Mouse (Mus musculus) embryonic facial prominence, embryonic 11.5 days (tissue): Measurements from ENCODE around the gene Thada. TPM values are rescaled to one million over a fixed set of nuclear protein-coding genes. Genes with fewer than 3 reads are reported as not detected.

ENCODE experiments used
- ATAC-seq: fragments of 200-750 bp; cut with Nextera tagmentation; replicated peaks from 2 replicates; pipeline ENCODE4 v1.8.0; 2017; ENCODE audit warnings: low read depth; ENCODE audit not compliant: insufficient number of reproducible peaks, low FRiP score, low TSS enrichment
- DNase-seq: peaks from one replicate; pipeline ENCODE4 v3.0.0-alpha.2; 2015; ENCODE audit warnings: low spot score
- H3K27ac ChIP-seq: fragments of 300-500 bp; sonication (generic); replicated peaks from 2 replicates; pipeline ENCODE4 v1.5.1; 2014; ENCODE audit warnings: mild to moderate bottlenecking, low read depth, low read length, control low read depth
- H3K27me3 ChIP-seq: fragments of 300-500 bp; sonication (generic); 2 replicates; pipeline ENCODE4 v1.6.1; 2014; ENCODE audit warnings: mild to moderate bottlenecking, low read length, moderate library complexity, mixed read lengths; ENCODE audit not compliant: control insufficient read depth, insufficient read depth
- H3K36me3 ChIP-seq: fragments of 300-500 bp; sonication (generic); replicated peaks from 2 replicates; pipeline ENCODE4 v1.6.1; 2014; ENCODE audit warnings: low read depth, mild to moderate bottlenecking, low read length, moderate library complexity, mixed read lengths; ENCODE audit not compliant: control insufficient read depth, insufficient read depth
- H3K4me1 ChIP-seq: fragments of 300-500 bp; sonication (generic); 2 replicates; pipeline ENCODE4 v1.6.1; 2014; ENCODE audit warnings: low read length, mixed read lengths; ENCODE audit not compliant: control insufficient read depth, insufficient read depth
- H3K4me2 ChIP-seq: fragments of 300-500 bp; sonication (generic); 2 replicates; pipeline ENCODE4 v1.6.1; 2014; ENCODE audit warnings: low read depth, mild to moderate bottlenecking, control low read depth, low read length, moderate library complexity
- H3K4me3 ChIP-seq: fragments of 300-500 bp; sonication (generic); 2 replicates; pipeline ENCODE4 v1.5.1; 2014; ENCODE audit warnings: low read depth, low read length, control low read depth
- H3K9ac ChIP-seq: fragments of 300-500 bp; sonication (generic); replicated peaks from 2 replicates; pipeline ENCODE4 v1.6.1; 2014; ENCODE audit warnings: mild to moderate bottlenecking, control low read depth, low read length
- H3K9me3 ChIP-seq: fragments of 300-500 bp; sonication (generic); replicated peaks from 2 replicates; pipeline ENCODE4 v1.6.1; 2016; ENCODE audit warnings: mild to moderate bottlenecking, low read length, inconsistent platforms, mixed read lengths; ENCODE audit not compliant: control insufficient read depth
- WGBS: fragments of 180-500 bp; shearing (Covaris S2); extraction: QIAGEN DNeasy Blood & Tissue Kit; methylation state at CpG from one replicate; pipeline ENCODE4 v1.1.7; 2014; 5-methylcytosine and 5-hydroxymethylcytosine counted together
- polyA plus RNA-seq: library from polyadenylated mRNA; unstranded; fragments of >200 nt; fragmentation: Nextera tagmentation; extraction: Ambion mirVana; gene quantifications from 2 replicates; pipeline ENCODE4 v1.2.1, GENCODE M21; 2014

Thada gene
- polyA plus RNA-seq, 1 experiment from 2014 or later, result 8.2 TPM

DNA sequence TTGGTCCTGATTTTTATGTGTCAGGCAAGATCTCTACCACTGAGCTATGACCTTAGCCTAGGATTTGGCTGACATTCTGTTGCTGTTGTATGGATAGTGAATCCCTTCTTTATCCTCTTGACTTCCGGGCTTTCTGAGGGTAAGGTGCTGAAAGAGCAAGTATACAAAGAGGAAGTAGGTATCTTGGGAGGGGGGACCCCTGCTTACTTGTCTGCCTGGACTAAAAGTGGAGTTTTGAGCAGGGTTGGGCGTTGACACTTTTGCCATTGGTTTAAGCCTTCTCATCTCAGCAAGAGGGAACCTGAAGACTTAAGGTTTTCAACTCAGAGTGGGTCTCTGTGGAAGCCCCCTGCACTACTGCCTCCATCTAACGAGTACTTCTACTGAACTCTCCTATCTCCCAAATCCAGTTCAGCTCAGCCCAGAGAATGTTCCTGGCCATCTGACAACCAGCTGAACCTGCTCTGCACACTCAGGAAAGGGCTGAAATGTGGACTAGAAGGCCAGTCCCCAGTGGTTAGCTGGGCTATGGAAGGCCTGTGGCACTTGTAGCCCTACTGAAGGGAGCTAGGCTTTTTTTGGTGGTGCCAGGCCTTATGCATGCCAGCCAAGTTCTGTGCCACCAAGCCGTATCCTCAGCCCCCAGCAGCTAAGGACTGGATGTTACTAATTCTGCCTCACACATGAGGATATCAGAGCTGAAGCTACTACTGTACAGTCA lies 271.6 kb downstream of the Thada start:
- ATAC-seq (no peak), DNase-seq (no peak)
- Histone ChIP-seq H3K27ac (no peak overlapping the region), H3K4me2 (no peak overlapping the region), H3K9me3 (no peaks in the 10 kb centered on the region), H3K4me1 (peaks cover 2% of the 10 kb centered on the region), H3K4me3 (no peak overlapping the region), H3K27me3 (no peaks in the 10 kb centered on the region), H3K9ac (no peak overlapping the region), H3K36me3 (peaks cover 3% of the 10 kb centered on the region; the same call in 1 of the 2 replicates)
- WGBS, result 76% methylated on average over 4 of the region's 4 CpGs

DNA sequence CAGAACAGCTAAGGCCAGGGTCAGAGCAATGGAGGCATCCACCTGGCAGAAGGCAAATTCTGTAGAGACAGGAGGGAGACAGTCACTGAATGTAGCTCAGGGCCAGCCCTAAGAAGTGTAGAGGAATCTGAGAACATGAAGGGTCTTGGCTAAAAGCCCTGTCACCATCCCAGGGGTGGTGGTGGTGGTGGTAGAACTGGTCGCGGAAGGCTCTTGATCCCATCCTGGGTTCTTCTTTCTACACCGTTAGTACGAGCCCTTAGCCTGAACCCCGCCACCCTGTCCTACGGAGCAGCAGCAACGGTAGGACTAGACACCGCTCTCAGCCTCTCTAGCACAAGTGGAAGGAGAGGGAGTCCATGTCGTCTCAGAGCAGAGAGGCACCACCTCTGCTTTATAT lies 272.6 kb downstream of the Thada start:
- ATAC-seq (no peak), DNase-seq (no peak)
- 95% methylated on average over 9 of the region's 9 CpGs for WGBS
- H3K36me3 ChIP-seq, result peaks cover 3% of the 10 kb centered on the region; the same call in 1 of the 2 replicates
- H3K9ac ChIP-seq, result no peak overlapping the region
- no peak overlapping the region for H3K4me3 ChIP-seq
- no peaks in the 10 kb centered on the region for H3K9me3 ChIP-seq
- H3K4me1 ChIP-seq, result peaks cover 10% of the 10 kb centered on the region
- H3K27ac ChIP-seq, result no peak overlapping the region
- H3K27me3 ChIP-seq, result no peaks in the 10 kb centered on the region
- H3K4me2 ChIP-seq, result no peak overlapping the region

DNA sequence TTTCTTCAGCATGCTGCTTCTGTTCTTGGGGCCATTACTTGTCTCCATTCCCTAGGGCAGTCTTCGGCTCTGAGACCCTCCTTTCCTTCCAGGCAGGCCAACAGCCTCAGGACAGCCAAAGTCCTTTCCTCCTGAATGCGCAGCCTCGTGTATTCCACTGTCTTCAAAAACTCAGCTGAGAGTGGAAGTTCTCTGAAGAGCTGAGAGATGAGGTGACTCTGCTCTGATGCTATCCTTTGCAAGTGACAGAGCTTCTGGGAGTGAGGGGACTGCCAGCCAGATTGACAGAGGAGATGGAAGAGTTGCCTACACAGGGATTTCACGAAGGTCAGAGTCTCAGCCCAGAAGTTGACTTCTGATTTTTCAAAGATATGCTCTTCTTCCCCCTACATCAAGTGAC lies 274.1 kb downstream of the Thada start:
- Histone ChIP-seq H3K27me3 (no peaks in the 10 kb centered on the region), H3K27ac (no peak overlapping the region), H3K4me1 (peaks cover 8% of the 10 kb centered on the region), H3K4me2 (no peak overlapping the region), H3K9ac (no peak overlapping the region), H3K9me3 (no peaks in the 10 kb centered on the region), H3K4me3 (no peak overlapping the region), H3K36me3 (peaks cover 3% of the 10 kb centered on the region; the same call in 1 of the 2 replicates)
- ATAC-seq (no peak), DNase-seq (no peak)
- WGBS, result 89% methylated on average over 4 of the region's 4 CpGs

DNA sequence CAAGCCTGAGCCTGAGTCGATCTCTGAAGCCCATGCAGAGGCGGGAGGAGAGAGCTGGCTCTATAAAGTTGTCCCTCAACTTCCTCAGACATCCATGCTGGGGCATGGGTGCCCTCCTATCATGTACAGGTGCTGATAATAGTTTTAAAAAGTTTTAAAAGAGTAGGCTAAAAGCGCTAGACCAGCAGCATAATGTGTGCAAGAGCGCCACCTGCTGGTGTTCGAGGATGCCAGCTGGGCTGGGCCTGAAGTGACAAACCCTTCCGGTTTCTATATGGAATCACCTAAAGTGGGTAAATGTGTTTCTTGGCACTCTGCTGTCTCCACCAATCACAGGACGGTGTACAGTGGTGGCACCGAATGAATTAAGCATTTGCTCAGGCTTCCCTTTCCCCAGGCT lies 275.1 kb downstream of the Thada start:
- Histone ChIP-seq H3K4me3 (no peak overlapping the region), H3K27ac (no peak overlapping the region), H3K36me3 (peaks cover 3% of the 10 kb centered on the region; the same call in 1 of the 2 replicates), H3K27me3 (no peaks in the 10 kb centered on the region), H3K9me3 (no peaks in the 10 kb centered on the region), H3K4me1 (peaks cover 8% of the 10 kb centered on the region; the same call in 1 of the 2 replicates), H3K4me2 (no peak overlapping the region), H3K9ac (no peak overlapping the region)
- DNase-seq (peak; percentile 91), ATAC-seq (no peak)
- WGBS, result 29% methylated on average over 8 of the region's 8 CpGs

DNA sequence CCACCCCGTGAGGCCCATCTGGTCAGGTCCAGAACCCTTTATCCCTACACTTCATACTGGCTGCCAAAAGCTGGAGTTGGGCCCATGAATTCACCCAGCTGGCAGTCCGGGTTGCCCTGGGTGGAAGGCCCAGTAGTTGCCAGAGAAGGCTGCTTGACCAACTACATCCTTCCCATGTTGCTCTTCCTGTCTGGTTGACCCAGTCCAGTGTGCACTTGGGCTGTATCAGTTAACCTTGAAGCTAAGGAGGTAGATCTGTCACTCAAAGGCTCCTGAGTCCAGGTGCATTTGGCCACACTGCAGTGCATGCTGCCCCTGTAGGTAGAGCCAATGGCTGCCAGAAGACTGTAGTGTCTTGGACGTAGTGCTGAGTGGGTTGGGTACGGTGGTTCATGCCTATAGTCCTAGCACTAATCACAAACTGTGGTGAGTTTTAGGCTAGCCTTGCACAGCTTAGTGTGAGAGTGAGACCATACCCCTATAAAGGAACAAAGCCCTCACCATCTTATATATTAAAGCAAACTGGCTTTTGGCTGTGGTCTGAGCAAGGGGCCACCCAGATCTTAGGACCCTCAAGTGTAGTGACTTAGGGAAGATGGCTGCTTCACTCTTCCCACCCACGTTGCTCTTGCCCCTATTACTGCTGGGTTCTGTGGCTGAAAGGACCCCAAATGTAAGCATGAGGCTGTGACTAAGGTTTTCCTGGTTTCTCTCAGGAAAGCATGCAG lies 276.7 kb downstream of the Thada start:
- Histone ChIP-seq H3K4me1 (peaks cover 8% of the 10 kb centered on the region; the same call in 1 of the 2 replicates), H3K9ac (peak overlapping the region; percentile 69), H3K36me3 (peaks cover 7% of the 10 kb centered on the region), H3K4me2 (peak overlapping the region; percentile 83; the same call in 1 of the 2 replicates), H3K27ac (peak overlapping the region; percentile 95), H3K4me3 (peak overlapping the region; percentile 46; the same call in 1 of the 2 replicates), H3K9me3 (no peaks in the 10 kb centered on the region), H3K27me3 (no peaks in the 10 kb centered on the region)
- WGBS, result 79% methylated on average over 5 of the region's 5 CpGs
- DNase-seq (no peak), ATAC-seq (no peak)

DNA sequence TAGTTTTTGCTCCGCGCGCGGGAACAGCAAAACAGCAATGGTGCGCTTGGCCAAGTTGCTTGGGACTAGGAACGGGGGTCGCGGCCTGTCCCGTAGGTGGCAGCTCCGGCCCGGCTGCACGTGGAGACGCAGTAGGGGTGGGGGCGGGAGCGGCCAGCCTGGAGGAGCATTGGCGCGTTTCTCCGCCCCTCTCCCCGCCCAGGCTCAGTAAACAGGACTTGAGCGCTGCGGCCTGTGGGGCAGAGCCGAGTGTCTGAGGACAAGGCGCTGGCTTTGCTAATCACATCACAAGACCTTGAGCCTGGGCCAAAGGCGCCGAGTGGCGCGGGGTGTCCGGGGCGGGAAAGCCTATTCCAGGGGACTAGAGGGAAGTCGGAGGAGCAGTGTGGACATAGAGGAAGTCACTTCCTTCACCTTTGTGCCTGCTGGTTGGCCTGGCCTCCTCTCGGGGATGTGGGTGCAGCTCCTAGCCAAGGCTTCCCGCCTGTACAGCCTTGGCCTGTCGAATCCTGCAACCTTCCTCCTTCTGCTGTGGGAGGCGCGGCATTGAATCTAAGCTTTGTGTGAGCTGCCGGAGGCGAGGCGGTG lies 277.5 kb downstream of the Thada start:
- Histone ChIP-seq H3K4me3 (peak overlapping the region; percentile 46), H3K4me1 (peaks cover 8% of the 10 kb centered on the region; the same call in 1 of the 2 replicates), H3K27ac (peak overlapping the region; percentile 95), H3K4me2 (peak overlapping the region; percentile 83), H3K36me3 (peaks cover 7% of the 10 kb centered on the region), H3K27me3 (no peaks in the 10 kb centered on the region), H3K9ac (peak overlapping the region; percentile 69), H3K9me3 (no peaks in the 10 kb centered on the region)
- DNase-seq (peak; percentile 88), ATAC-seq (peak; percentile 80)
- under 1% methylated on average over 37 of the region's 38 CpGs for WGBS

DNA sequence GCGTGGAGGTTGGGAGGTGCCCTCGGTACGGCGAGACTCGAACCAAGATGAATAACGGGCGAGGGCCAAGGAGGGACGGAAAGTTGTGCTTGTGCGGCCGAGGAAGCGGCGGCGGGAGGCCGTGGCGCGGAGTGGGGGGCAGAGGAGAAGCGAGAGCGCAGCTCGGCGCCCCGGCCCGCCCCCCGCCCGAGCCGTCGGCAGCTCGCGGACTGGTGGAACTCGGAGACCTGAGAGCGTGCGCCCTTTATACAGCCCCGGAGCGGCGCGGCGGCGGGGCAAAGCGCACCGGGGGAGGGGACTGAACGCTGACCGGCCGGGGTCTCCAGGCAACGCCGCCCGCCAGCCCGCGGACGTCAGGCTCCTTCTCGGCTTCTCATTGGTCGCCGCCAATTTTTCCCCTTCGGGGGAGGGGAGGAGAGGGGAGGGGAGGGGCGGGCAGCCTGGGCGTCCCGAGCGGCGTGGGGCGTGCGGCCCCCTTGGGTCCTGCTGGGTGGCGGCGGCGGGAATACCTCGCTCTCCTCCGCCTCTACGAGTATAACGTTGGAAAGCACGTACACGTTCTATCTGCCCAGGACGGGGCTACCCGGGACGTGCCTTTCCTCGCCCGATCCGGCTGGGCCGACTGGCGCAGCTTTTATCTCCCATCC lies 278.2 kb downstream of the Thada start, which contains the start of gene Zfp36l2:
Gene Zfp36l2, minus strand, starts transcription at position 221 of the 647 bp plus-strand sequence.
- no peaks in the 10 kb centered on the region for H3K27me3 ChIP-seq
- H3K36me3 ChIP-seq, result peaks cover 7% of the 10 kb centered on the region
- ATAC-seq (peak; percentile 86), DNase-seq (peak; percentile 96)
- no peaks in the 10 kb centered on the region for H3K9me3 ChIP-seq
- H3K27ac ChIP-seq, result peak within 1 kb of the TSS; percentile 96
- peak within 1 kb of the TSS; percentile 91 for H3K9ac ChIP-seq
- H3K4me2 ChIP-seq, result peak within 1 kb of the TSS; percentile 83
- WGBS, result 0% methylated on average over 53 of the region's 76 CpGs
- peak within 1 kb of the TSS; percentile 93 for H3K4me3 ChIP-seq
- peaks cover 14% of the 10 kb centered on the region for H3K4me1 ChIP-seq
